9 mouse cellular contexts compared by ENCODE assay signal in the genomic region with DNA sequence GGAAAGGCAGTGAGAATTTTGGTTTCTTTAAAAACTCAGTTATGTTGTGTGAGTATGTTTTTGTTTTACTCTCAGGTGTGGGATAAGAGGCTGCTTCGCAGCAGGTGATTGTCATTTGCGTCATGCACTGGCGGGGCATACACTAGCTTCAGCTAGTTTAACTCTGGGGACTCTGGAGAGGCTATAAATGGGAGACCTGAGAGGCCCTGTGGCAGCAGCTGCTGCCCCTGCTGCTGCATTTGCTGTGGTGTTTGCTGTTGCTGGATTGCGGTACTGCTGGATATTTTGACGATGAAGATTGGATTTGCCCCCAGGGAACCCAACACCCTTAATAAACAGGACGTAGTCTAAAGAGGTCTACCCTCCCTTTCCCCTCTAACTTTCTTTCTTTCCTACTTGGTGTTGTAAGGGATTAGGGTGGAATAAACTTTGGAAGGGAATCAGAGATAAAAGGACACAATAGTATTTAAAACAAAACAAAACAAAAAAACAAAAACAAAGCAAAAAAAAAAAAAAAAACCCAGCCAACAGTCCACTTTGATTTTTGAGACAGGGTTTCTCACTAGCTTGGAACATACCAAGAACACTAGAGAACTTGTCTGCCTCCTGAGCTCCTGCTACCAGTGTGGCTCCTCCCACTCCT. TPM values are rescaled to one million over a fixed set of nuclear protein-coding genes. Genes with fewer than 3 reads are reported as not detected.
DNase-seq lines count a peak whose midpoint lies in the region; ATAC-seq lines count a peak whose summit lies in the region.
"Had no signal": no experiment of that assay in that cellular context is flagged by ENCODE, and none has a peak within 500 bp of the region (broad histone marks: within the 10 kb centered on the region; RNA-seq: fewer than 3 reads in every experiment).

No protein-coding gene starts in this region.

- H3K9ac ChIP-seq in heart, embryonic 16.5 days (ENCODE audit: low read length) = peak overlapping the region; percentile 38; the same call in 1 of the 2 replicates
- H3K9ac ChIP-seq in embryonic facial prominence, embryonic 15.5 days = no peak overlapping the region
- H3K9ac ChIP-seq in midbrain, embryonic 15.5 days = no peak overlapping the region

- DNase-seq in heart, postnatal 25 days (ENCODE audit: low spot score) = no peak
- DNase-seq in limb, embryonic 10.5 days (ENCODE audit: low spot score) = no peak
- DNase-seq in cerebellum, adult 8-10 months = no peak
- DNase-seq in layer of hippocampus, postnatal 36 days = no peak
- no peak for DNase-seq in layer of hippocampus, adult 11-12 months (ENCODE audit: low spot score)
- DNase-seq: right cerebral cortex, postnatal 4 days had no signal

- no peaks in the 10 kb centered on the region for H3K9me3 ChIP-seq in heart, embryonic 16.5 days (replicated peaks; ENCODE audit: control insufficient read depth, low read length)
- no peaks in the 10 kb centered on the region for H3K9me3 ChIP-seq in embryonic facial prominence, embryonic 15.5 days (replicated peaks)
- no peaks in the 10 kb centered on the region for H3K9me3 ChIP-seq in limb, embryonic 10.5 days (replicated peaks)
- H3K9me3 ChIP-seq in midbrain, embryonic 15.5 days = no peaks in the 10 kb centered on the region

- no peaks in the 10 kb centered on the region for H3K27me3 ChIP-seq in heart, embryonic 16.5 days (ENCODE audit: control insufficient read depth, insufficient read depth, low read length)
- no peaks in the 10 kb centered on the region for H3K27me3 ChIP-seq in embryonic facial prominence, embryonic 15.5 days
- H3K27me3 ChIP-seq in limb, embryonic 10.5 days (ENCODE audit: low read depth, poor library complexity, severe bottlenecking) = 0 out of 2 replicates have a peak, but pooled peaks cover 4% of the 10 kb centered on the region
- H3K27me3 ChIP-seq in midbrain, embryonic 15.5 days (replicated peaks) = 0 out of 2 replicates have a peak, but pooled peaks cover 2% of the 10 kb centered on the region

- WGBS in heart, embryonic 16.5 days = 21% methylated on average over 6 of the region's 6 CpGs
- WGBS in embryonic facial prominence, embryonic 15.5 days = 30% methylated on average over 6 of the region's 6 CpGs
- 33% methylated on average over 6 of the region's 6 CpGs for WGBS in limb, embryonic 10.5 days
- WGBS in midbrain, embryonic 15.5 days = 42% methylated on average over 6 of the region's 6 CpGs

- peaks cover 10% of the 10 kb centered on the region for H3K4me1 ChIP-seq in heart, embryonic 16.5 days (ENCODE audit: control insufficient read depth, insufficient read depth, low read length)
- peaks cover 7% of the 10 kb centered on the region; the same call in 1 of the 2 replicates for H3K4me1 ChIP-seq in embryonic facial prominence, embryonic 15.5 days
- peaks cover 17% of the 10 kb centered on the region for H3K4me1 ChIP-seq in limb, embryonic 10.5 days
- H3K4me1 ChIP-seq in midbrain, embryonic 15.5 days = peaks cover 11% of the 10 kb centered on the region

- H3K27ac ChIP-seq in heart, embryonic 16.5 days (ENCODE audit: low read length) = no peak overlapping the region
- no peak overlapping the region for H3K27ac ChIP-seq in embryonic facial prominence, embryonic 15.5 days (replicated peaks)
- H3K27ac ChIP-seq in limb, embryonic 10.5 days = no peak overlapping the region
- H3K27ac ChIP-seq in midbrain, embryonic 15.5 days = no peak overlapping the region

- peak overlapping the region; percentile 64 for H3K4me2 ChIP-seq in heart, embryonic 16.5 days (ENCODE audit: low read depth, low read length)
- peak overlapping the region; percentile 46 for H3K4me2 ChIP-seq in embryonic facial prominence, embryonic 15.5 days (replicated peaks)
- H3K4me2 ChIP-seq in midbrain, embryonic 15.5 days = peak overlapping the region; percentile 52

- intact Hi-C loops in heart, postnatal 25 days (cut with DNase I) = no loop called here

- no peaks in the 10 kb centered on the region for H3K36me3 ChIP-seq in heart, embryonic 16.5 days (ENCODE audit: control insufficient read depth, insufficient read depth)
- H3K36me3 ChIP-seq in embryonic facial prominence, embryonic 15.5 days = no peaks in the 10 kb centered on the region
- H3K36me3 ChIP-seq in limb, embryonic 10.5 days = no peaks in the 10 kb centered on the region
- no peaks in the 10 kb centered on the region for H3K36me3 ChIP-seq in midbrain, embryonic 15.5 days (replicated peaks)

- H3K4me3 ChIP-seq in heart, embryonic 16.5 days (ENCODE audit: low read length) = peak overlapping the region; percentile 35
- peak overlapping the region; percentile 33 for H3K4me3 ChIP-seq in embryonic facial prominence, embryonic 15.5 days (replicated peaks)
- peak overlapping the region; percentile 46 for H3K4me3 ChIP-seq in limb, embryonic 10.5 days
- peak overlapping the region; percentile 25 for H3K4me3 ChIP-seq in midbrain, embryonic 15.5 days

- no peak for ATAC-seq in heart, embryonic 16.5 days (replicated peaks; ENCODE audit: extremely low read depth, insufficient read depth, low FRiP score)
- no peak; the same call in 1 of the 2 replicates for ATAC-seq in embryonic facial prominence, embryonic 15.5 days (ENCODE audit: insufficient number of reproducible peaks, low FRiP score, low TSS enrichment, low read depth)
- ATAC-seq in midbrain, embryonic 15.5 days (replicated peaks) = no peak

RNA-seq across cellular contexts. Expression of a gene that starts 14.9 kb away (rescaled TPM):
- 1.3 and 1.4 TPM in 2 replicates for polyA plus RNA-seq in heart, embryonic 16.5 days (2015; fragmentation: Nextera tagmentation; extraction: Ambion mirVana)
- 1 to 10 TPM; 3.0 to 3.9 TPM for total RNA-seq in heart, postnatal 25 days (2021)
- 4.8 TPM in 2 replicates for polyA plus RNA-seq in embryonic facial prominence, embryonic 15.5 days (2015; fragmentation: Nextera tagmentation; extraction: Ambion mirVana)
- polyA plus RNA-seq in limb, embryonic 10.5 days (2016; fragmentation: Nextera tagmentation; extraction: Ambion mirVana) = 7.1 and 9.7 TPM in 2 replicates
- polyA plus RNA-seq in midbrain, embryonic 15.5 days (2015; fragmentation: Nextera tagmentation; extraction: Ambion mirVana) = 28.7 and 33.0 TPM in 2 replicates
- total RNA-seq in layer of hippocampus, postnatal 36 days (2021) = 10 to 100 TPM; 79.4 to 90.0 TPM

RNA-seq across cellular contexts. Expression of a gene that starts 17.4 kb away (rescaled TPM):
- 1.0 and 2.4 TPM in 2 replicates for polyA plus RNA-seq in heart, embryonic 16.5 days (2015; fragmentation: Nextera tagmentation; extraction: Ambion mirVana)
- 1 to 10 TPM in 1 of 2 experiments, under 1 TPM in 1; 0.99 to 1.2 TPM for total RNA-seq in heart, postnatal 25 days (2021)
- 4.0 and 4.5 TPM in 2 replicates for polyA plus RNA-seq in embryonic facial prominence, embryonic 15.5 days (2015; fragmentation: Nextera tagmentation; extraction: Ambion mirVana)
- polyA plus RNA-seq in limb, embryonic 10.5 days (2016; fragmentation: Nextera tagmentation; extraction: Ambion mirVana) = 0.11 and 0.26 TPM in 2 replicates
- polyA plus RNA-seq in midbrain, embryonic 15.5 days (2015; fragmentation: Nextera tagmentation; extraction: Ambion mirVana) = 0.11 and 0.22 TPM in 2 replicates
- total RNA-seq in layer of hippocampus, postnatal 36 days (2021) = 1 to 10 TPM; 5.5 to 6.0 TPM

RNA-seq across cellular contexts. Expression of a gene that starts 58.9 kb away (rescaled TPM):
- 3.3 and 3.5 TPM in 2 replicates for polyA plus RNA-seq in heart, embryonic 16.5 days (2015; fragmentation: Nextera tagmentation; extraction: Ambion mirVana)
- under 1 TPM; 0.42 to 0.52 TPM for total RNA-seq in heart, postnatal 25 days (2021)
- 4.5 and 5.3 TPM in 2 replicates for polyA plus RNA-seq in embryonic facial prominence, embryonic 15.5 days (2015; fragmentation: Nextera tagmentation; extraction: Ambion mirVana)
- polyA plus RNA-seq in limb, embryonic 10.5 days (2016; fragmentation: Nextera tagmentation; extraction: Ambion mirVana) = 0.74 and 1.7 TPM in 2 replicates
- polyA plus RNA-seq in midbrain, embryonic 15.5 days (2015; fragmentation: Nextera tagmentation; extraction: Ambion mirVana) = 1.0 and 1.2 TPM in 2 replicates
- total RNA-seq in layer of hippocampus, postnatal 36 days (2021) = 1 to 10 TPM; 1.8 to 2.3 TPM
